Mouse (Mus musculus) liver, adult (tissue): ENCODE measurements around the gene P3h4.

ENCODE experiments used
- GATA4 ChIP-seq: IDR thresholded peaks from 2 replicates; pipeline ENCODE4 v1.6.1; 2014; ENCODE audit warnings: mild to moderate bottlenecking, low read length; ENCODE audit not compliant: insufficient replicate concordance

Gene P3h4

GRCm38 (mm10) chr11:100387111-100387510, 27.5 kb downstream of the P3h4 start:
- no peak for TF ChIP-seq GATA4

- TF ChIP-seq GATA4 = no peak
Measured at GRCm38 (mm10) chr11:100386586-100386985, 28.1 kb downstream of the P3h4 start.

DNA sequence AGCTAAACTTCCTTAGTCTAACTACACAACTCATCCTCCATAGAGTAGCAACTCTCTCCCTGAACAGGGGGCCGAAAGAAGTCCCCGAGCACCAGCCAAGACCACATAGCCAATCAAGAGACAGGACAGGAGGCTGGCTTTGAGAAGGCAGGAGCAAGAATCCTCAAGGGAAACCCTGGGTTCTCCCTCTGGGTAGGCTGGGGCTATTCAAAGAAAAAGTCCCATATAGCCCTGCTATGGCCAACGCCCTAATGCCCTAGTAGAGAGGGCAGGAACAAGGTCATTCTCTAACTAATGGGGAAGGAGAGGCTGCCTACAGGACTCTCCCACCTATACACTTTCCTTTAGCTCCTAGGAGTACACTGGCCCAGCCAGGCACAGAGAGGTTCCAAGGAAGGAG, 29.6 kb downstream of the P3h4 start:
- TF ChIP-seq GATA4 = no peak

GRCm38 (mm10) chr11:100382682-100383081, 32.0 kb downstream of the P3h4 start:
- no peak for TF ChIP-seq GATA4

DNA sequence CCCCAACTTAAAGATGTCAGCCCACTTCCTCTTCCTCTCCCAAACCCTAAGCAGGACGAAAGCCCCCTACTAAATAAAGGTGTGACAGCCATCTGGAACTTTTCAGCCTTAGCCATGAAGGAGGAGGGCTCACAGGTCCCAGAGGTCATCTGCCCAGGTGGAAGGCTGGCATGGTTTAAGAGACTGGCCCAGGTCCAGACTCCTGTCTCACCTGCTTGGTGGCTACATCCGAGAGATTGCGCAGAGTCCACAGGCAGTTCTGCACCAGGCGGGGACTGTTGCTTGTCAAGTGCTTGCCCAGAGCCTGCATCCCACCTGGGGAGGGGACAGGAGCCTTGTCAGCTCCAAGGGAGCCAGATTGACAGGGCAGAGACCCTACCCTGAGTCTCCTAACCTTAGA, 35.3 kb downstream of the P3h4 start:
- TF ChIP-seq GATA4 = no peak

DNA sequence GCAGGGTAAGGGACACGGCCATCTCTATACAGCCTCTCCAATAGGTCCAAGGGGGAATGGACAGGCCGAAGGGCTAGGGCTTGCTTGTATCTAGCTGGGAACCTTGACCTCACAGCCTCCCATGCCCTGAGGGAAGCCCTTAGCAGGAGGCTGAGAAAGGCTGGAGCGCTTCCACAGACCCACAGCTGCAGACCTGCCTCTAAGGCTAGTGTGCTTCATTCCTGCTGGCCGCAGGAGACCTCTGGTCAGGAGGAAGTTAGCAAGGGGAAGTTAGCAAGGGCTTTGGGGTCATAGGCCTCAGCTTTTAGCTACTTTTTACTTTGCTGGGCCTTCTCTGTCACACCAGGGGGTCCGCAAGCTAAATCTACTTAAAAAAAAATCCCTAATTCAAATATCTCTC, 36.2 kb downstream of the P3h4 start:
- no peak for TF ChIP-seq GATA4

- no peak for TF ChIP-seq GATA4
Measured at GRCm38 (mm10) chr11:100377989-100378388, 36.6 kb downstream of the P3h4 start.

DNA sequence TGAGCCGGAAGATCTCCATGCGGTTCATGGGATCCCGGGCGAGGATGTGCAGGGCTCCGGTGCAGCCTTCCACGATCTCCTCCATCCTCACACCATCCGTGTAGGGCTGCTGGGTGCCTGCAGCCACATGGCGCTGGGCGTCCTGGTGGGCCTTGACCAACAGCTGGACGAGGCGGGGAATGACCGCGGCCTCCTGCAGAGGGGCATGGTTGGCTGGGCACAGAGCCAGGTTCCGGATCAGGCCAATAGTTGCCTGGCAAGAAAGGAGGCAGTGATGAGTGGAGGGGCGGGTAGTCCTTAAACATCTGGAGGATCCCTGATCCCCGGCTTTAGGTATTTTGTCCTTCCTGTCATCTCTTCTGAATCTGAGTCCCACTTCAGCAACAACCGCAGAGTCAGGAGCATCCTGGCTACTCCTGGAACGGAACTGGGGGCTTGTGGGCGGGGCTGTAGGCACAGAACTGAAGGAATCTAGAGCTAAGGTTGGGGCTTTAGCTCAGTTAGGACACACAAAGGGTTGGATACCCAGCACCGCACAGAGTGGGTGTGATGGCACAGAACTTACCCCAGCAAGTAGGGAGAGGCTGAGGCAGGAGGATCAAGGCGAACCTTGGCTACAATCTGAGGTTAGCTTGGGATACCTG, 37.8 kb downstream of the P3h4 start:
- no peak for TF ChIP-seq GATA4

DNA sequence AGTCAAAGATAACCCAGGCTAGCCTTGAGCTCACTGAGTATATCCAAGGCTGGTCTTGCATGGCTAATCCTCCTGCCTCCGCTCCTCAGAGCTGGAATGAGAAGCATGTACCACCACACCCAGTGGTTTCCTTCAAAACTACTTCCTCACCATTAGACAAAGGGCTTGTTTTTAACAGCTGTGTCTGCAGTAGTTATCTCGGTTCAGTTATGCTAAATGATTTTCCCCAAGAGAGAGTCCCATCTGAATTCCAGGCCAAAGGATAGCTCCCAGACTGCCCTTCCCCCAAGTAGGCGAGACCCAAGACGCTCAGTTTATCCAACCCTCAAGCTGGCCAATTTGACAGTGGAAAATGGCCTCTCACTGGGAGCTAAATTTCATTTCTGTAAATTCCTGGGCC, 38.6 kb downstream of the P3h4 start:
- no peak for TF ChIP-seq GATA4

DNA sequence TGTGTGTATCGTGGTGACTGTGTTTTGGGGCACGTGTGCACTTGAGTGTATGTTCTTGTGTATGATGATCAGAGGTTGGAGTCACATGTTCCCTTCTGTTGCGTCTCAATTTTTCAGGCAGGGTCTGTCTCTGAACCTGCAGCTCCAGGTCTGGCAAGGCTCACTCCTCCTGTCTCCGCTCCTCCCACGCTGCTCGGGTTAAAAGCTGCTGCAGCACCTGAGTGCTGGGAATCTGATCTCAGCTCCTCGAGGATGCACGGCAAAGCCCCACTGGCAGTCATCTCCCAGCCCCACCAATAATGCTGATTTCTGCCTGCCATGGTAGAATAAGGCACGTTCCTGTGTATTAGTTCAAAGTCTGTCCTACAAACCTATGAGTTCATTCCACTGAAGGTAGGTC, 39.5 kb downstream of the P3h4 start:
- TF ChIP-seq GATA4 = no peak

DNA sequence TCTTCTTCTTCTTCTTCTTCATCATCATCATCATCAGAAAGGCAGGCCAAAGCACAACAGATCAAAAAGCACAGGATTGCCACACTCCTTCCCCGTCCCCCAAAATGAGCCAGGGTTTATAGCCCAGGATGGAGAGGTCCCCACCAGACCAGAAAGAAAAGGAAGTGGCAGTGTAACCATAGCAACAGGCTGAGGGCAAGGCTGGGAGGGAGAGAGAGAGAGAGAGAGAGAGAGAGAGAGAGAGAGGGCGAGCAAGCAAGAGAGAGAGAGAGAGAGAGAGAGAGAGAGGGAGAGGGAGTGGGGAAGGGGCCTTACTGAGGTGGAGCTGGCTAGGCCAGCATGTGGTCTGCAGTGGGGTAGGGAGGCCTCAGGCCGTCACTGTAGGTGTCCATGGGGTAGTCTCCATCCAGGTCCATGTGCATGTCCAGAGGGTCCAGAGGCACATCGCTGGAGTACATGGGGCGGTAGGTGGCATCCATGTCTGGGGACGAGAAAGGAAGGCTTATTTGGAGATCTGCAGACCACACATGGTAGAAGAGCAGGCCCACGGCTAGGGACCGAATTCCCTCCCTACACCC, 42.6 kb downstream of the P3h4 start:
- TF ChIP-seq GATA4 = no peak

DNA sequence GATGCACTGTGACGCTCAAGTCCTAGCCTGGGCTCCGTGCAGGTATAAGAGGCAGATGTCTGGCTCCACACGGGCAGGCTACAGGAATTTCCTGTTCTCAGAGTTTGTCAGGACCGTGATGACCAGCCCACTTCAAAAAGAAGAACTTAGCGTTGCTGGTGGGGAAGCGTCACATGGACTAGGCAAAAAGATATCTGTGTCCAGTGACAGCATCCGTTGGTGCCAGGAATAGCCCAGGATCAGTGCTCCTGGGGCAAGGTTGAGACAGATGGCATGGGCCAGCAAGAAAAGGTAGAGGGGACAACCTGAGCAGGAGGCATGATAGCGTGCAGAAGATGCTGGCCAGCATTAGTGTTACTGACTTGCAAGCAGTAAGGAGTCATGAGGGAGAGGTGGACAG, 44.8 kb downstream of the P3h4 start:
- TF ChIP-seq GATA4 = no peak

GRCm38 (mm10) chr11:100369145-100369544, 45.5 kb downstream of the P3h4 start:
- no peak for TF ChIP-seq GATA4

DNA sequence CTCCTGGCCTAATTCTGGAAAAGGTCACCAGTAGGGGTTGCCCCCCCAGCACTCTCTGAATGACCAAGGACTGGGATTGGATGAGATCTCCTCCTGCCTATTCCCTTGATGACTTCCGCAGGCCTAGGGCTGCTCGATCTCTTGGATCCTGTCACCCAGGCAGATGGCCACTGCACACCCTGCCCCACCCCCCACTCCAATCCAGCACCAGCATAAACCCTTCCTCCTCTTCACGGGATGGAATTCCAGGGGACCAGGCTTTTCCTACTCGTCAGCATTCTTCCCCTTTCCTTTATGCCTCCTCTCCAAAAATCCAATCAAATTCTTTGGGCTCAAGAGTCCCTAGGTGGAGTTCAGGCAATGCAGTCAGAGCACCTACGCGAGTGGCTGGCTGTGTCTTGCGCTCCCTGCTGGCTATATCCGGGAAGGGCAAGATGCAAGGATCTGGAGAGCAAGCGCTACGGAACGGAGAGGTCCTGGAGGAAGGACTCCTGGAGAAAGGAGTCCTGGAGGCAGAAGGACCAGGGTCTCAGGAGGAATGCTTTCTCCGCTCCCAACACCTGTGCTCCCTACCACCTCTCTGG, 51.6 kb downstream of the P3h4 start:
- TF ChIP-seq GATA4 = no peak

- TF ChIP-seq GATA4 = no peak
Measured at GRCm38 (mm10) chr11:100362209-100362978, 52.2 kb downstream of the P3h4 start.

GRCm38 (mm10) chr11:100360175-100360574, 54.5 kb downstream of the P3h4 start:
- TF ChIP-seq GATA4 = no peak
